Mouse (Mus musculus) megakaryocyte-erythroid progenitor cell, adult 5-6 weeks (primary cell): ENCODE data around the gene Dapk3. TPM values are rescaled to one million over a fixed set of nuclear protein-coding genes. Genes with fewer than 3 reads are reported as not detected.
"Not testable (repeated sequence)": the region's sequence is repeated elsewhere in the genome, so short reads cannot be mapped to it uniquely, and the experiment has no call there.

Experiments
- ATAC-seq: replicated peaks from 2 replicates; pipeline ENCODE4 v1.8.0; 2016; ENCODE audit warnings: mild to moderate bottlenecking, inconsistent platforms; ENCODE audit not compliant: severe bottlenecking, poor library complexity, low FRiP score, low TSS enrichment
- total RNA-seq, 2 experiments: library from RNA; stranded (forward) in 1 of 2; stranded (reverse) in 1 of 2; fragments of 200-1000, 215-1000 nt in 1 of 2; fragments of >200 nt in 1 of 2; fragmentation: Nextera tagmentation in 1 of 2; gene quantifications; 2 replicates each; pipeline ENCODE4 v1.2.3; 2014 to 2017

Gene Dapk3
- total RNA-seq, 2 experiments from 2014 or later = 30.9 to 51.7 TPM

- ATAC-seq = no peak
These were observed 12.5 kb downstream of the Dapk3 start for GRCm38 (mm10) chr10:81195300-81195699.

- ATAC-seq = no peak
These were observed 13.8 kb downstream of the Dapk3 start for GRCm38 (mm10) chr10:81196470-81197065.

GRCm38 (mm10) chr10:81197305-81197704 lies 14.5 kb downstream of the Dapk3 start:
- no peak for ATAC-seq

- no peak for ATAC-seq
These were observed 15.4 kb downstream of the Dapk3 start for GRCm38 (mm10) chr10:81198230-81198629.

GRCm38 (mm10) chr10:81198990-81199389 lies 16.2 kb downstream of the Dapk3 start:
- no peak for ATAC-seq

GRCm38 (mm10) chr10:81200141-81200540 lies 17.3 kb downstream of the Dapk3 start:
- ATAC-seq = no peak

- ATAC-seq = no peak
These were observed 17.9 kb downstream of the Dapk3 start for GRCm38 (mm10) chr10:81200605-81201287.

GRCm38 (mm10) chr10:81201807-81202758 lies 19.3 kb downstream of the Dapk3 start, which contains the start of gene Nmrk2:
Nmrk2 (minus strand) TSS chr10:81202051.
- no peak for ATAC-seq

- peak; percentile 88 for ATAC-seq
These were observed 20.3 kb downstream of the Dapk3 start for GRCm38 (mm10) chr10:81202978-81203720.

- ATAC-seq = no peak
These were observed 21.3 kb downstream of the Dapk3 start for GRCm38 (mm10) chr10:81204137-81204536.

GRCm38 (mm10) chr10:81210154-81210553 lies 27.3 kb downstream of the Dapk3 start:
- ATAC-seq = no peak

- ATAC-seq = no peak
These were observed 33.5 kb downstream of the Dapk3 start for GRCm38 (mm10) chr10:81216260-81216659.

GRCm38 (mm10) chr10:81216810-81217209 lies 34.0 kb downstream of the Dapk3 start:
- ATAC-seq = no peak

- not testable (repeated sequence) for ATAC-seq
These were observed 34.5 kb downstream of the Dapk3 start for GRCm38 (mm10) chr10:81217267-81217666.

- ATAC-seq = peak; percentile 85
These were observed 35.2 kb downstream of the Dapk3 start for GRCm38 (mm10) chr10:81217964-81218363.

GRCm38 (mm10) chr10:81221402-81222015 lies 38.7 kb downstream of the Dapk3 start:
- ATAC-seq = no peak

GRCm38 (mm10) chr10:81223731-81224130 lies 40.9 kb downstream of the Dapk3 start:
- not testable (repeated sequence) for ATAC-seq

GRCm38 (mm10) chr10:81229735-81230437 lies 47.1 kb downstream of the Dapk3 start:
- ATAC-seq = no peak
